Mouse (Mus musculus) layer of hippocampus, adult 9-10 months (tissue): ENCODE results near the gene Rftn1.

Source experiments
- DNase-seq: peaks from one replicate; pipeline ENCODE4 v3.0.0; 2022; ENCODE audit warnings: low spot score

The Rftn1 gene

DNA sequence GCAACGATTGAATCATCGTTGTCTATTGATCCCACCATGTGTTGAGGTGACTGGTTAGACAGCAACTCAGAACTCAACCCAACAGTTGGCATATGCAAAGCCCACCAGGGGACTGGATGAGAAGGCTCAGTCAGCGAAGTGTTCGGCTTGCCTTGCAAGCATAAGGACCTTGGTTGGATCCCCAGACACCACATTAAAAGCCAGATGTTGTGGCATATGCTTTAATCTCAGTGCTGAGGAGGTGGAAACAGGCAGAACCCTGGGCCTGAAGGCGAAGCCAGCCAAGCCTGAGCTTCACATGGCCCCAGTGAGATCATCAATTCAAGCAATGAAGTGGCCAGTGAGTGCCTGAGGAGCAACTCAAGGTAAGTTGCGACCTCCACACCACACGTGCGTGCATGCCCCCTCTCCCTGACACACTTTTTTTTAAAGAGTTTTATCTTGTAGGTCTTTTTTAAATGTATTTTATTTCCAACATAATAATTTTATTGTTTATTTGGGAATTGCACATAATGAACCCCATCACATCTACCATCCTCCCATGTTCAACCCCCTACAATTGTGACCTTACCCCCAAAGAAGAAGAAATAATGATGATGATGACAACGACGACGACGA lies 11.5 kb upstream of the Rftn1 start:
- DNase-seq, result no peak

DNA sequence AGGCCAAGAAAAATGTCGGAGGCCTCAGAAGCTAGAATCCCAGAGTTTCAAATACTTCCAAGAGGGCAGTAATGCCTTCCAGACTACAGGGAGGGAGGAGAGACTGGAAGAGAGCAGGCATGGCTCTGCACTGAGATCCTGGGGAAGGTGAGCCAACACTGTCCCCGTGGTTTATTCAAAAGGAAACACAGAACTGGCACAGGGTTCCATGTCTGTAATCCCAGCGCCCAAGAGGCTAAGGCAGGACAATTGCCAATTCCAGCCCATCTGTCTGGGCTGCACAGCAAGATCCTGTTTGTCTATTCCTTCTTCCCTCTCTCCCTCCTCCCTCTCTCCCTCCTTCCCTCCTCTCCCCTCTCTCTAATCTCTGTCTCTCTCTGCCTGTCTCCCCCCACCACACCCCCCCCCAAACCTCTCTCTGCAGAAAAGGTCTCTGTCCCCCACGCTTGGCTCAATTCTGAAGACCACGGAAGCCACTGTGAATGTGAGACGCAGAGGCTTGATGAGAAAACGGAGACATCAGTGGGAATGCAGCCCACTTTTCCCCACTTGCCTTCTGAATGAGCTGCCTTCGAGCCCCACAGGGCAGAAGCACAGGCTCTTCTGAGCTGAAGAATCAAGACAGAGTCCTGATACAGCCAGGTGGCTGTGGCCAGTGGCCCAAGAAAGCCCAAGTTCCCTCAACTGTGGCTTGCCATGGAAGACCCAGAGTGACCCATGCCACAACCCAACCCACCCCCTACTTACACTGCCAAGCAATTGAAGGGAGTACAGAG lies 8.8 kb upstream of the Rftn1 start:
- no peak for DNase-seq

DNA sequence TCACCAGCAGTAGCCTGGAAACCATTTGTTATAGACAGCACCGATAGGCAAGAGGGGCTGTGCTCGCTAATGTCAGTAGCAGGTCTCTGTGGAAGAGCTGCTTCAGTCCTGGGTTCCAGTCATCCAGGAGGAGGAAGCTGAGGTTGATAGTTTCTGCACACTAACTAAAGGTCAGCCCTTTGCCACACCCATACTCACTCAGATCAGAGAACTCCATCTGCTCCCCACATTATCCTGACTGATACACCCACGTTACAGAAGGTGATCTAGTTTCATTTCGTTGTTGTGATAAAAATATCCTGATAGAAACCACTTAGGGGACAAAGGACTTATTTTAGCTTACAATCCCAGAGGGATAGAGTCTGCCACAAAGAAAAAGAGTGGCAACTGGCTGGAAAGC lies 7.1 kb upstream of the Rftn1 start:
- no peak for DNase-seq

DNA sequence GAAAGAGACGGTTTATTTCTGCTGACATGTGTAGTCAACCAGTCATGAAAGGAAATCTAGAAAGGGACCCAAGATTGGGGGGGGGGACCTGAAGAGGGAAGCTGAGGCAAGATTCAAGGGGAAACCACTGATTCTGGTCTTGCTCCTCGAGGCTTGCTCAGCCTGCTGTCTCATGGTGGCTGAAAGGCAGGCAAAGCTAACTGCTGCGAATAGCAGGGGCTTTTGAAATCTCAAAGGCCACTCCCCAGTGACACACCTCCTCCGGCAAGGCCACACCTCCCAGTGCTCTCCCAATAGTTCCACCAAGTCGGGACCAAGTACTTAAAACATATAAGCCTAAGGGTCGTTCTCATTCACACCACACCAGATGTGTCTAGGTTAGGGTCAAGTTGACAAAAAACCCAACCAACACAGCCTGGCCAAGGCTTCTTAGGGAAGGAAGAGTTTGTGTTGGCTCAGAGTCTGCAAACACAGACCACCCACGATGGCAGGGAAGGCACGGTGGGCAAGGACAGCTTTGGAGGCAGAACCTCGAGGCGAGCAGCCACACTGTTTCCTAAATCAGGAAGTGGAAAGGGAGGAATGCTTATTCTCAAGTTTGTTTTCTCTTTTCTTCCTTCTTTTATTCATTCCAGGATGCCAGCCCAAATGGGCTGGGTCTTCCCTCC lies 5.7 kb upstream of the Rftn1 start:
- no peak for DNase-seq

DNA sequence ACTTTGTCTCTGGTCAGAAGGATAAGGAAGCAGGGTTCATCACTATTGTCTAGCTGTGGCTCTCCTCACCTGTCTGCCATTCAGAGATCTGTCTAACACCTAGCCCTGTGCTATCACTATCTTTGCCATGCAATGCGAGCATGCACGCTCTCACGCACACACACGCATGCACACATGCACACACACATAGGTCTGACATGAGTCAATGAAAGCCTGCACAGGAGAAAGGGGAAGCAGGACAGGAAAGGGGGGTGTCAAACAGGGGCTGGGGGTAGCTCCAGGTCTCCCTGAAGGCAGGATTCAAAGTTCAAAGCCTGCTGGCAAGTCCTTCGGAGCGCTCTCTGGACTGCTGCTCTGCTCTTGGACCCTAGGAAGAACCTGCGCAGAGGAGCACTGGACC lies 4.9 kb upstream of the Rftn1 start:
- no peak for DNase-seq

DNA sequence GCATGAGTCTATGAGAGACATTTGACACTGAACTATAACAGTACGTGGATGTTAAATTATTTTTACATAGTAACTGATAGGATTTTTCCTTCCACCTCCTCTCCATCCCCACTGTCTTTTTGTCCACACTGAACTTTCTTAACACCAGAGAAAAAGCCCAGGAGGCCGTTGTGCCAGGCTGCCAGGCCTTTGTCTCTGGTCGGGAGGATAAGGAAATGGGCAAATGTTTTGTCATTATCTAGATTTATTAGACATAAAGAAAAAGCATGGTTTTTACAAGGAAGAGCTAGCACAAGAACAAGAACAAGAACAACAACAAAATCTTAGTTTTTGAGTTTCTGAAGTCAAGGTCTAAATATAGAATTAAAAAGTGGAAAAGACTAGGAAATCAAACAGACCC lies 4.1 kb upstream of the Rftn1 start:
- no peak for DNase-seq

DNA sequence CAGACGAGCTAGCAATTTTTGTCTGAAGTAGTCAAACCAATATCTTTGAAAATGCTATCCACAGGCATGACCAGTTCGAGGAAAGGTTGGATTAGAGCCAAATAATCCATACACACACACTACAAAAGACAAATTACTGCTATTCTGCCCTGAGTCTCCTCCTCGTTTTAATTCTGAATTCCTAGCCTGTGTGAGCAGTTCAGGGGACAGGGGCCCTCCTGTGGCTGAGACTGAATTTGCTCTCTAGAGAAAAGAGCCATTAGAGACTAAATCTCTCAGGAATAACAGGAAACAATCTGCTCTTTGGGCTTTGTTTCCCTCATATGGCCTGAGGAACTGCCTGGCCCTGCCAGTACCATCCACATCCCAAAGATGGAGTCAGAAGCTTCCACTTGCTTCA lies 3.2 kb upstream of the Rftn1 start:
- no peak for DNase-seq

DNA sequence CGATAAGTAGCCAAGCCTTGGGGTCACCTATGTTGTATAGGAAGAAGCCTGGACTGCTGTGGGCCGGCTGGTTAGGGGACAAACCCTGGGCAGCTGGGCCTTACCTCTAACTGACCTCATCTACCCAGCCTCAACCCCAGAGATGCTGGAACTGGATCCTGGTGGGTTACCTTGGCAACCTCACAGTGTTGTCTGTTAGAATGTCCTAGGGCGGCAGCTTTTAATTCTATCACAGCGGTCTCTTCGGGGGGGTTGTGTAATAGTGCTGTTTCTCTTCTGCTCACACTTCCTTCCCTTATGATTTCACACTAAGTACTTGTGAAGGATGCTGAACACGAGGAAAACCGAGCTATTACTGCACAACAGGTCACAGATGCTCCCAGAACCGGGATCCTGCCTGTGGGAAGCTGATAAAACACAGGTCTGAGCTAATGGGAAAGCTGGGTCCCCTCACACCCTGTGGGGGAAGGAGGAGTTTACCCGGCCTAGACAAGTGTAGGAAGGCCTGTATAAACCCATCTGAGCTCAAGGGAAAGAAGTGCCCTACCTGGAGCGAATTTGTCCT lies 2.0 kb upstream of the Rftn1 start:
- no peak for DNase-seq

DNA sequence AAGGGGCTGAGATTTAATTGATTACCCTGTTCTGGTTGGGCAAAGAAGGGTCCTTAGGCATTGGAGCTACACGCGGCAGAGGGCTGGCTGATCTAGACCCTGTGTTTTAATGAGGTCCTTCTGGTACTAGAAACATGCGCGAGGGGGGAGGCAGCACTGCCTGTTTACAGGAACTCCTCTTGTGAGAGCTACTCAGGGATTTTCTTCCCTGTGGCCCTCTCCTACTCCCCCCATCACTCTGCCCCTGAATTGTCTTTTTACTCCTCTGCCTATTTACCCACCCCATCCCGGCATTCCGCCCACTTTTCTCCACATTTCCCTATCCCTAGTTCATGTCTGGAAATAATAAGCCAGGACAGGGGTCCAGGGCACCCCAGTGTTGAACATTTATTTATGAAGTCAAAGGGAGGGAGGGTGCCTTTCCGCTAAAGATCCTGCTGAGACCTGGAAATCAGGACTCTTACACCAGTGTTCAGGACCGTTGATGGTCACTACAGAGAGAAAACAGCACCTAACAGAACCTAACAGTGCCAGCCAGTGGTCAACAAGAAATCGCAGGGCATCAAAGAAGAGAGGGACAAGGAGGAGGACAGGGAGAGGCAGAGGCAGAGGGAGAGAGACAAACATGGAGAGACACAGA lies 964 bp upstream of the Rftn1 start:
- no peak for DNase-seq

DNA sequence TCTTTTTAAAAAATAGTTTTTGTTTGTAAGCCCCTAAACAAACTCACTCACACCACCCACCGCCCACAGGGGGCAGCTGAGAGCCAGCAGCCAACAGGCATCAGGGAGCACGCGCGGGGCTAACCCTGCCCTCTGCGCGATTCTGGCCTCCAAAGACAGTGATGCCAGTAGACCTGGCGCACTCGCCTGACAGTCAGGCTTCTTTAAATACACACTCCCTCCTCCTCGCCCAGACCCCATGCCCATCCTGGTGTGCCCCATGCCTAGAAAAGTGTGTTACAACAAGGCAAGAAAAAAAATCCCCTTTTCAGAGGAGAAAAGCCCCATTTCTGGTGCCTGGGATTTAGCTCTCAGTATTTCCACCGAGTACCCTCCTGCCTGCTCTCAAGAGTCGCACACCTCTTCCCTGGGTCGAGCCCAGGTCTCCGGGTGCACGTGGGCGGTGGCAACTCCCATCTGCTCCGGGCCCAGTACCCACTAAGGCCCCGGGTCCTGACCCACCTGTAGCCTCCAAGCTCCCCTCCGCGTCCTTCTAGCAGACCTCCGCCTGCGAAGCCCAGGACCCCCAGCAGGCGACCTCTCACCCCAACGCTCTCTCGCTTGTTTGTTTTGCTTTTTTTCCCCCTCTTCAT lies 977 bp downstream of the Rftn1 start:
- DNase-seq, result no peak

DNA sequence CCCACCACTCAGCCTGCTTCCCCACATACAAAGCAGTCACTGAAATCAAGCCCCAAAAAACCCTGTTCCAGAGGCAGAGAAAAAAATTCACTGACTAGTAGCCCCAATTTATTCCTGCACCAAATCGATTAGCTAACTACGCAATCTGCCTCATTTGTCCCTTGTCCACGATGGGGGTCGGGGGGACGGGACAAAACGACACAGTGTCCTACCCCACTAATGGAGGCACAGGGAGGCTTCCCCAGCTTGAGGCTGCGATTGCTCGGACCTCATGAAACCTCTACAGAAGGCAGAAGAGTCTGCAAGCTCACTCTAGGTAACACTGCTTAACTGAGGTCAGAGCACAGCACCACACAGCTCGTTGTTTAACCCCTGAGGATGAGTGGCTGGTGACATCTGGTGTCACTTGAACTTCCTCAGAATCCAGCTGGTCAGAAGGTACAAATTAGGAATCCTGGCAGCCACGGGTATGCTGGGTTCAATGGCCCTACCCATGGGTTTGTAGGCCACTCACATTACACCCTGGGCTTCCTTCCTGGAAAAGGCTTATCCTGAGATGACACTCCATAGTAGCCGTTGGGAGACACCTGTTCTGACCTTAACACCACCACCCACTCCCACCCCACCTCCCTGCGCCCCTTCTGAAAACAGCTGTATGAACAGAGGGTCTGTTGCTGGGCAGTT lies 1.7 kb downstream of the Rftn1 start:
- DNase-seq, result no peak

DNA sequence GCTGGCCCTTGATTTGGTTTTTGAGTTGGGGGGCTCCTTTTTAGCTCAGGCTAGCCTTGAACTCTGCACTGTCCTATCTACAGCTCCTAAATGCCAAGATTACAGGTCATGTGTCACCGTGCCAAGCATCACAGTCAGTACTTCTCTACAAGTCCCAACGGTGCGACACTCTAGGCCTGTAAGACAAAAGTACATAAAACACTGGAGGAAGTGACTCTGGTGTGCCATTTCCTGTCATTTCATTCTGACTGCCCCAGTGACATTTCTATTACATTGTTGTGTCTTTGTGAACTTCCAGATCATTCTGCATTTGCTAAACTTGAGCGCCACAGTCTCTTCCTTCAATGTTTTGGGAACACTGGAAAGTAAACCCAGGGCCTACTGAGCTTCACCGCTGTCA lies 4.9 kb downstream of the Rftn1 start:
- no peak for DNase-seq

DNA sequence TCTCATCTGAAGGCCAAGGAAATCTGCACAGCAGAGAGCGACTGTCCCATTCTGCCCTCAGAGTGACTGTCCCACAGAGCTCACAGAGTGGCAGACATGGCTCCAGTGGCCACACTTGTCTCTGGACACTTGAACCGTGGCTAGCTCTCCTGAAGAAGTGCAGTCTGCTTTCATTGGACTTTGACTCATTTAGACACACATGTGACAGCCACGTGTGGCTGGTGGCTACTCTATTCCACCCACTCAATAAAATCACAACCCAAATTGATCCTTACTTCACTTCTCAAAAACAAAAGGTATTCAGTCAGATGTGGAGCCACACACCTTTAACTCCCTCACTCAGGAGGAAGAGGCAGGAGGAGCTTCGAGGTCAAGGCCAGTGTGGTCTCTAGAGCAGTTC lies 5.4 kb downstream of the Rftn1 start:
- no peak for DNase-seq

DNA sequence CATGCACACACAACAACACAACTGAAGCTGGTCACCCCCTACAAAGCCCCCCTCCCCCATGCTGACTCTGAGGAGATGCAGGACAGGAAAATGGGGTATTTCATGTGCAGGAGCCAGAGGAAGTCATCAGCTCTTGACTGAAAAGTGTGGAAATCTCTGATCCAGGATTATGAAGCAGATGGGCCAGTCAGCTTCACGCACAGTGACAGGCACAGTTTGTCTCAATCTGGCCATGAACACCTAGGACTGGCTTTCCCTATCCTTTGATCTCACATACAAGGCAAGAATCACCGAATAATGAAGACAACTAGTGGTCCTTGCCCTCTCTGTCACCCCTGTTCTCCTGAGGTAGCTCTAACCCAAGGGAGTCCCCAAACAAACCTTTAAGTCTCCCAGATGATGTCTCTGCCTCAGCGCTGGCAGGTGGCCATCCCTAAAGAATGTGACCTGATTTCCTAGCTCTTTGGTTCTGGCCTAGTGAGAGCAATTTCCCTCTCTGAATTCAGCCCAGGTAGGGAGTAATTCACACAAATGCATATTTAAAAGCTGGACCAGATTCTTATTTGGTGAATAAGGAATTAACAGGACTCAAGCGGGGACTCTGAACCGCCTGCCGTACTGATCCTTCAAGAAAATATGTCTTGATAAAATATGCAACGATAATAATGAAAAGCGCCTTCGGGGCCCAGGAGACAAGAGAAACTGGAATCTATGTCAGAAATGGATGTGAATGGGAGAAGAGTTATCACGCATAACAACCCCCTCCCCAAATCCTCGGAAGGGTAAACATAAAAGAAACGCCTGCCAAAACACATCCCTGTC lies 6.0 kb downstream of the Rftn1 start:
- DNase-seq, result no peak

DNA sequence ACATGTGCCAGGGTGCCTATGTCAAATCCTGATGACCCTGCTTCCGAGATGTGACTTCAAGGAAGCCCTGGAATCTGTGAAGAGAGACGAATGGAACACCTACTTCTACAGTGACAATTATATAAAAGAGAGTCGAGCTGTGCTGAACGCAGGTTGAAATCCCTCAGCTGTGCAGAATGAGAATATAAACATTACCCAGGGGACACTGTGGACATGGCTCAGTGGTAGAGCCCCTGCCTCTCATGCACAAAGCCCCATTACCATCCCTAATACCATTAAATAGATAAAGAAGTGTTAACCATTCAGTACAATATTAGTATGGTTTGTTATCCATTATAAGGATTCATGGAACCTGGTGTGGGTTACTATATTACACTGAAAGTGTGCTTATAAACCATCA lies 7.2 kb downstream of the Rftn1 start:
- no peak for DNase-seq

DNA sequence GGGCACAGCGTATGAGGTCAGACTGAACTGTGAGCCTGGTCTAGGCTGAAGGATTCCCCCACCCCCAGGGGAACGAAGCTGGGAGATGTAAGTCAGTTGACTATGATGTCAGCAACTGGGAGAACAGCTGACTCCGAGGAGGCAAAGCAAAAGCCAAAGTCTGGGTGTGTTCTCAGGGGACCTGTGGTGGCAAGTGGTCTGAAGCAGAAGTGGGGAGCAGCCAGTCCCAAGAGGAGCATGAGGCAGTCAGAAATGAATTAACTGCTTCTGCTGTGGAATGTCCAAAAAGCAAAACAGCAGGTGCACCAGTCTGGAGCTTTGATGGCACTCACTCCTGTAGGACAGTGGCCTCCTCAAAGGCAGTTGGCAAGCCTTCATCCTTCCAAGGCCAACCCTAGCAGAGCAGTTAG lies 7.9 kb downstream of the Rftn1 start:
- DNase-seq, result no peak

DNA sequence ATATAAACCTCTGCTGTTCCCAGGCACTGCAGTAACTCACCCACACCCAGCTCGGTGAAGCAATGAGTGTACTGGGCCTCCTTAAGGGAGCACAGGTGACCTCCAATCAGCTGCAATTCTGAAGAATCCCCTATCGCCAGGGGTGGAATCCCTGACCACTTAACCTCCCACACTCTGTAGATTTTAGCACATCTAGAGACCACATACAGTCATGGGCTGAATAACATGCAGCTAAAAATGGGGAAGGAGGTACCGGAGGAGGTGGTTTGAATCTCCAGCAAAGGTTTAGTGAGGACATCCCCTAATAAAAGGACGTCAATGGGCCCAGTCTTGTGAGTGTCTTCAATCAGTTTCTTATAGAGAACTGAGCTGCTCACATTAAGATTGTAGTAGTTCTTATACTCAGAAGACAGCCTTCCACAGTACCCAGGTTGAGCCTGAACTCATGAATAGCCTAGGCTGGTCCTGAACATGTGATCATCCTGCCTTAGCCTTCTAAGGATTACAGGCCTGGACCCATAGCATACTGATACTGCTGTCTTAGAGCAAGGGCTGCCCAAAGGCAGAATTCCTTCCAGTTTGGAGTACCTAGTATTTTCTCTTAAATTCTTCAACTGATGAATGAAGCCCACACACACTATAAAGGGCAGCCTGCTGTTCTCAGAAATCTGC lies 9.4 kb downstream of the Rftn1 start:
- DNase-seq, result no peak

DNA sequence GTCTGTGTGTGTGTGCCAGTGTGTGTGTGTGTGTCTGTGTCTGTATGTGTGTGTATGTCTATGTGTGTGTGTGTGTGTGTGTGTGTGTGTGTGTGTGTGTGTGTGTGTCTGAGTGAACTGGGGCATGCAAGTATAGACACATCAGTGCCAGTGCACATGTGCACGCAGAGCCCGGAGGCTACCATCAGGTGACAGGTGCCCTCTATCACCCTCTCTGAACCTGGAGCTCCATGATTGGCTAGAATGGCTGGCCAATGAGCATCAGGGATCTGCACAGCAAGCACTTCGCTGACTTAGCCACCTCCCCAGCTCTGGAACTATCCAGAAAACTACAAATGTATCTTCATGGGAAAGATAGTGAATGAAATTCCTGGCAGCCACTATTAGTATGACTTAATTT lies 16.7 kb downstream of the Rftn1 start:
- no peak for DNase-seq

DNA sequence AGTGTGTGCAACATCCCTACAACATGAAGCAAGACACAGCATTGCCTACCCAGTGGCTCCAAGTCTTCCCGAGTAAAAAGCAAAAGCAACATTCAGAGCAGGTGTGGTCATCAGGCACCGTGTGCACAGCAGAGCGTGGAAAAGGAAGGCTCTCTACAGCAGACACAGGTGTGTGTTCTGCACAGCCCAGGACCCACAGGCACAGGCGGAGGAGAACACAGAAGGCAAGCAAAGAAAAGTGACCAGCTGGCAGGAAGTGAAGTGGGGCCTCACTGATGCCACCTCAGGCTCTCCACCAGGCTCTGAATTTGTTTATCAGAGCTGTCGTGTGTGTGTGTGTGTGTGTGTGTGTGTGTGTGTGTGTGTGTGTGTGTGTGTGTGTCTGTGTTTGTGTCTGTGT lies 17.1 kb downstream of the Rftn1 start:
- DNase-seq, result no peak

DNA sequence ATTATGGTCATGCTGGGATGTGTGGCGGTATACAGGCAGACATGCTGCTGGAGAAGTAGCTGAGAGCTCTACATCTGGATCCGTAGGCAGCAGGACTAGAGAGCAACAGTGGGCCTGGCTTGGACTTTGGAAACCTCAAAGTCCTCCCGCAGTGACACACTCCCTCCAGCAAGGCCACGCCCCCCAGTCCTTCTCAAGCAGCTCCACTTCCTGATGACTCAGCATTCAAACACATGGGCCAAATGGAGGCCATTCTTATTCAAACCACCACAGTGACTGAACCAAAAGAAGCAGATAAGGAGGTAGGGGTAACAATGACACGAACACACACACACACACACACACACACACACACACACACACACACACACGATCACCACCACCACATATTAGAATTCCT lies 17.7 kb downstream of the Rftn1 start:
- DNase-seq, result no peak
